Mouse (Mus musculus): ENCODE data around the gene Tmppe.

GRCm38 (mm10) chr9:114443351-114443750, 42.4 kb downstream of the Tmppe start:
- TF ChIP-seq POLR2A (IDR thresholded peaks at IDR 0.05; ENCODE audit: borderline replicate concordance, low read depth, low read length) (no peak), CTCF (IDR thresholded peaks at IDR 0.05; ENCODE audit: low read depth, low read length) (no peak)
